Mouse (Mus musculus) hindbrain, embryonic 12.5 days (tissue): ENCODE measurements around the gene Slc16a6. TPM values are rescaled to one million over a fixed set of nuclear protein-coding genes. Genes with fewer than 3 reads are reported as not detected.

Experiments used
- ATAC-seq: fragments of 200-750 bp; cut with Nextera tagmentation; 2 replicates; pipeline ENCODE4 v1.8.0; 2017; ENCODE audit warnings: moderate TSS enrichment; ENCODE audit not compliant: low FRiP score
- H3K27ac ChIP-seq: fragments of 300-500 bp; sonication (generic); 2 replicates; pipeline ENCODE4 v1.5.1; 2016; ENCODE audit warnings: mild to moderate bottlenecking
- H3K27me3 ChIP-seq: fragments of 300-500 bp; sonication (generic); 2 replicates; pipeline ENCODE4 v1.6.1; 2016; ENCODE audit warnings: mild to moderate bottlenecking
- H3K36me3 ChIP-seq: fragments of 300-500 bp; sonication (generic); 2 replicates; pipeline ENCODE4 v1.6.1; 2016; ENCODE audit warnings: mild to moderate bottlenecking
- H3K4me1 ChIP-seq: fragments of 300-500 bp; sonication (generic); 2 replicates; pipeline ENCODE4 v1.6.1; 2016
- H3K4me2 ChIP-seq: fragments of 300-500 bp; sonication (generic); replicated peaks from 2 replicates; pipeline ENCODE4 v1.6.1; 2016; ENCODE audit warnings: mild to moderate bottlenecking
- H3K4me3 ChIP-seq: fragments of 300-500 bp; sonication (generic); 2 replicates; pipeline ENCODE4 v1.5.1; 2016; ENCODE audit warnings: mild to moderate bottlenecking
- H3K9ac ChIP-seq: fragments of 300-500 bp; sonication (generic); 2 replicates; pipeline ENCODE4 v1.6.1; 2016; ENCODE audit warnings: mild to moderate bottlenecking, moderate library complexity
- H3K9me3 ChIP-seq: fragments of 300-500 bp; sonication (generic); replicated peaks from 2 replicates; pipeline ENCODE4 v1.6.1; 2016; ENCODE audit warnings: mild to moderate bottlenecking
- WGBS: fragments of 180-500 bp; shearing (Covaris S2); methylation state at CpG from one replicate; pipeline ENCODE4 v1.1.7; 2016; 5-methylcytosine and 5-hydroxymethylcytosine counted together
- microRNA-seq: library from miRNA; unstranded; fragments of <30 nt; microRNA quantifications from one replicate; pipeline ENCODE4, GENCODE M21; 2017
- polyA plus RNA-seq: library from polyadenylated mRNA; unstranded; fragments of >200 nt; fragmentation: Nextera tagmentation; extraction: Ambion mirVana; gene quantifications from 2 replicates; pipeline ENCODE4 v1.2.1, GENCODE M21; 2016

Gene Slc16a6
- polyA plus RNA-seq, 1 experiment from 2014 or later, result 4.0 TPM

DNA sequence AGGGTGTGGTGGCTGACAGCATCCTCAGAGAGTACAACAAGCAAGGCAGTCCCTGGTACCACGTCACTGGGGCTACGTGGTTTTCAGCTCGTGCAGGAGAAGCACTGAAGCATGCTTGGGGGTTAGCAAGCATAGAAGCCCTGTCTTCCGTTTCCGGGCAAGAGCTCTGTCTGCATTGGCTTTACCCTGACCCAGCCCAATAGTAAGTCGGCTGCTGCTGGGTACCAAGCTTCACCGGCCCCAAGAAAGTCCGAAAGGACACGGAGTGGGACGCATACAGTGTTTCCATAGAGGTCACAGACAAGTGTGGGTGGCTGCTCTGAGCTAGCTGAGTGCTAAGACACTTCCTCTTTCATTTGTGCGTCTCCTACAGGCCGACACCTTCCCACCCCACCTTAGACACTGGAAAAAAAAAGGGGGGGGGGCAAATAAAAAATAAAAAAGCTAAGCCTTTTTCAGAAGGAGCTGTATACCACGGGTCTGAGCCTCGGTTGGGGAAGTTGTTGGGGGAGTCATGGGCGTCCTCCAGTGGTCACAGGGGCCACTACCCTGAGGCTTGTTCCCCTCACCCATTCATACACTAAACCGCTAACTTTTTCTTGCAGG, 53.3 kb downstream of the Slc16a6 start:
- Histone ChIP-seq H3K27ac (no peak overlapping the region), H3K4me2 (no peak overlapping the region), H3K4me3 (no peak overlapping the region), H3K4me1 (no peaks in the 10 kb centered on the region), H3K27me3 (0 out of 2 replicates have a peak, but pooled peaks cover 3% of the 10 kb centered on the region), H3K9ac (no peak overlapping the region), H3K9me3 (0 out of 2 replicates have a peak, but pooled peaks cover 3% of the 10 kb centered on the region), H3K36me3 (no peaks in the 10 kb centered on the region)
- WGBS, result 55% methylated on average over 16 of the region's 16 CpGs
- ATAC-seq, result no peak

DNA sequence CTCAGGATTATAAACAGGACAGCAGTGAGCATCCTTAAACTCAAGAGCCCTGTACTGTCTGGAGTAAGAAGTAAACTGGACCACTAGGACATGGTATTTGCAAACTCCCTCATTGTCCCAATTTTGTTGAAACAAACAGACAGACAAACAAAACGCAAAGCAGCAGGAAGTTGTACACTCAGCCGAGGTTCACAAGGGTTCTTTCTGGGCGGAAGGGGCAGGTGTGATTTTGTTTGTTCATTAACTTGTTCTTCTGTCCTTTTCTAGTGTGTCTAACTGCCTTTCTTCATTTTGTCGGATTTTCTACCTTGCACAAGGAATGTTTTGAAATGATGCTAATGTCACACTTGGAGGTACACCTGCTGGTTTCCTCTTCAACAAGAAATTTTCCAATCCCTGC, 53.9 kb downstream of the Slc16a6 start:
- Histone ChIP-seq H3K4me1 (no peaks in the 10 kb centered on the region), H3K27ac (no peak overlapping the region), H3K9me3 (0 out of 2 replicates have a peak, but pooled peaks cover 3% of the 10 kb centered on the region), H3K4me2 (no peak overlapping the region), H3K36me3 (no peaks in the 10 kb centered on the region), H3K4me3 (no peak overlapping the region), H3K9ac (no peak overlapping the region), H3K27me3 (0 out of 2 replicates have a peak, but pooled peaks cover 3% of the 10 kb centered on the region)
- 47% methylated on average over 4 of the region's 4 CpGs for WGBS
- ATAC-seq, result no peak

DNA sequence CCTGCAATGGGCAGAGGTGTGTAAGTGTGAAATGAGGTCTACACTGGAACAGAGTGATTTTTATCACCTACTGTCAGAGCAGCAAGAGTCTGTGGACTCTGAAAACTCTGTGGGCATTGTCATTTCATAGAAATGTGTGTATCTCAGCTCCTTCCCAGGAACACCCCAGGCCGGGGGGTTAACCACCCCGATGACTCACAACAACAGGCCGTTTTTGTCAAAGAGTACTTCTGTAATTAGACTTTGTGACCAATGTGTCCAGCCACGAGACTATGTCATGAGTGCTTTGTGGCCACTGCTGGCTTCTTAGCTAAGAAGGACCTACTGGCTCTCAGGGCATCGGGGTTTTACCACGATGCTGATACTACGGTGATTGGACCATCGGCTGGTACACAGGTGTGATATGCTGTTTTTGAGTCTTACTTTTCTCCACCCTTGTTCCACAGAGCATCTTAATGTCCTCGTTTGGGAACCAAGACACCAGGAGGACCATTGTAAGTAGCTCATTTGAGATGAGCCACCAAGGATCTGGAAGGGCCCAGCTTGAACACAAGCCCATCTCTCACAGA, 55.8 kb downstream of the Slc16a6 start:
- Histone ChIP-seq H3K9ac (no peak overlapping the region), H3K36me3 (no peaks in the 10 kb centered on the region), H3K4me2 (no peak overlapping the region), H3K27me3 (0 out of 2 replicates have a peak, but pooled peaks cover 3% of the 10 kb centered on the region), H3K4me1 (no peaks in the 10 kb centered on the region), H3K4me3 (no peak overlapping the region), H3K9me3 (0 out of 2 replicates have a peak, but pooled peaks cover 3% of the 10 kb centered on the region), H3K27ac (no peak overlapping the region)
- no peak for ATAC-seq
- 89% methylated on average over 9 of the region's 9 CpGs for WGBS

DNA sequence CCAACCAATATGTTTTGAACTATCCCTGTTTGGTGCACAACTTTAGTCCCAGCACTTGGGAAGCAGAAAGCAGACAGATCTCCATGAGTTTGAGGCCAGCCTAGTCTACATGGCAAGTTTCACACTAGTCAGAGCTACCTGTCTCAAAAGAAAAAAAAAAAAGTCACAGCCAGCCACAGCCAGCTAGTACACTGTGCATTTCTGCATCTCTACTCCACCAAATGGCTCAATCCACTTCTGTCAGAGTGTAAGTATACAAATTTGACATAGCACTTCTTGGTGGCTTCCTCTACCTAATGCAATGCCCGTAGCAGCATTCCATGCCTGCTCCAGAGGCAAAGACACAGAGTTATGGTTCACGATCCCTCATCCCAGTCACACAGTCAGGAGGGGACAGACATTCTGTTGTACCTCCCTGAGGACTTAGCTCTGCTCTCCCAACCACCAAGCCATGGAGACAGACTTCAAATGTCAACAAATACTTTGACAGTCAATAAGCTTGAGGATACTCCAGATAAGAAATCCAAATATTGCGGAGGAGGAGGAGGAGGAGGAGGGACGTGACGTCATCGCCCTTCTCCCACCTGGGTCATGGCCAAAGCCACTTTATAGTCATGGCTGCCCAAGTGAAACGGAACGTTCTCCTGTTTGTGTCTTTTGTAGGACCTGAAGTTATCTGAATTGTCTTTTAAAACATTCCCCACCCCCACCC, 56.5 kb downstream of the Slc16a6 start:
- no peak for ATAC-seq
- no peak overlapping the region for H3K9ac ChIP-seq
- H3K36me3 ChIP-seq, result no peaks in the 10 kb centered on the region
- 0 out of 2 replicates have a peak, but pooled peaks cover 3% of the 10 kb centered on the region for H3K27me3 ChIP-seq
- 88% methylated on average over 8 of the region's 8 CpGs for WGBS
- no peak overlapping the region for H3K27ac ChIP-seq
- H3K9me3 ChIP-seq, result no peaks in the 10 kb centered on the region
- no peaks in the 10 kb centered on the region for H3K4me1 ChIP-seq
- no peak overlapping the region for H3K4me2 ChIP-seq
- no peak overlapping the region for H3K4me3 ChIP-seq

DNA sequence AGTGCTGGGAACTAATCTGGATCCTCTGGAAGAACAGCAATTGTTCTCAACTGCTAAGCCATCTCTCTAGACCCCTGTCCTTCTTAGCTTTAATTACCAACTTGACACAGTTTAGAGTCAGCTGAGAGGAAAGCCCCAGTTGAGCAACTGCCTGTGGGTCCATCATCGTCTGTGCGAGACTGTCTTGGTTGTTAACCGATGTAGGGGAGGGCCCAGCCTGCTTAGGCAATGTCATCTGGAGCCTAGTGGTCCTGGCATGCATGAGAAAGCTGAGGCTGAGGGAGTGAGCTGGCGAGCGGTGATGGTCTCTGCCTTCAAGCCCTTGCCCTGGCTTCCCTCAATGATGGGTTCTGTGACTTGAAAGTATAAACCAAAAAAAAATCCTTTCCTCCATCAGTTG, 58.6 kb downstream of the Slc16a6 start:
- no peaks in the 10 kb centered on the region for H3K36me3 ChIP-seq
- no peaks in the 10 kb centered on the region for H3K27me3 ChIP-seq
- no peak overlapping the region for H3K9ac ChIP-seq
- ATAC-seq, result no peak
- H3K4me1 ChIP-seq, result no peaks in the 10 kb centered on the region
- no peaks in the 10 kb centered on the region for H3K9me3 ChIP-seq
- H3K4me2 ChIP-seq, result no peak overlapping the region
- 89% methylated on average over 5 of the region's 5 CpGs for WGBS
- no peak overlapping the region for H3K27ac ChIP-seq
- no peak overlapping the region for H3K4me3 ChIP-seq

DNA sequence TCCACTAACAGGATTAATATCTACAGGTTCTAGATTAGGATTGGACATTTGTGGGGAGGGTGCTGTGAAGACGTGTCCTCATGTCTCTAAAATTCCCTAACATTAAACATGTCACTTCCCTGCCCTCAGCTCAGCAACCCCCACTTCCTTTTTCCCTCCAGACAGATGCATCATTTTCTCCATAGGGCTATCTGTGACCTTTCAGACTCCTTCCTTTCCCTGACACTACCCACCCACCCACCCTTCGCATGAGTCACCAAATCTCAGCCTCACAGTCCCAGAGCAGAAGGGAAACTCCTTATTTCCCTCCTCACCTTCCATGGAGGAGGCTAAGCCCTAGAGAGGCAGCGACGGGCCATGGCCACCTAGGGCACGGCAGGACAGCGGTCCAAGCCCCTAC, 59.8 kb downstream of the Slc16a6 start, which contains the start of gene 9930022D16Rik:
Gene 9930022D16Rik (plus strand): TSS at position 301 of the 400 bp plus-strand sequence.
- Histone ChIP-seq H3K9ac (no peak within 1 kb of the TSS), H3K36me3 (no peaks in the 10 kb centered on the region), H3K4me1 (no peaks in the 10 kb centered on the region), H3K4me2 (no peak within 1 kb of the TSS), H3K27me3 (no peaks in the 10 kb centered on the region), H3K4me3 (no peak within 1 kb of the TSS), H3K27ac (no peak within 1 kb of the TSS), H3K9me3 (no peaks in the 10 kb centered on the region)
- 92% methylated on average over 6 of the region's 6 CpGs for WGBS
- no peak for ATAC-seq

DNA sequence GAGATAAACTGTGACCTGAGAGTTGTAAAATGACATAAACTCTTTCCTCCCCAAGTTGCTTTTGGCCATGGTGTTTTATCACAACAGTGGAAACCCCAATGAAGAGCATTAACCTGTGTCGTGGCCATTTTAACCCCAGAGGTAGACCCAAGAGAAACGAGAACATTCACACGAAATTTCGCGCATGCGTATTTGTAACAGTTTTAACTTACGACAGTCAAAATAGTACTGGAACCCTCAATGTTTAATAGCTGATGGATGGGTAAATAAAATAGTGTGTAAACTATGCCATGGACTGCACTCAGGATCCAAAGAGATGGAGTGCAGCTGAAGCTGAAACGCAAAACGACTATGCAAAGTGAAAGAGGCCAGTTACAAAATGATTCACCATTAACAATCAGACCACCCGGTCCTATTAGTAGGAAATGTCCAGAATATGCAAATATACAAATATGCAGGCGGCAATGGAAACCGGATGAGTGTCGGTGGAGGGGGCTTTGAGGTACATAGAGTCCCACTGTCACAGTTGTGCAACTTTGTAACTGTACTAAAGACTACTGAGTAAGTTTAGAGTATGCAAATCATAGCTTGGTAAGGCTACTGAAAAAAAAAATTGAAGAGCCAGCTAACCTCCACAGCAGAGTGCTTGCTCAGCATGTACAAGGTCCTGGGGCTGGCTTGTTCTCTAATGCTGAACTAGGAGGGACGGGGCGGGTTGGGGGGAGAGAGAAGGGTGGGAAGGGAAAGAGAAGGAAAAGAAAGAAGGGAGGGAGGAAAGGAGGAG, 63.0 kb downstream of the Slc16a6 start:
- no peak overlapping the region for H3K4me2 ChIP-seq
- WGBS, result 89% methylated on average over 15 of the region's 15 CpGs
- ATAC-seq, result no peak

DNA sequence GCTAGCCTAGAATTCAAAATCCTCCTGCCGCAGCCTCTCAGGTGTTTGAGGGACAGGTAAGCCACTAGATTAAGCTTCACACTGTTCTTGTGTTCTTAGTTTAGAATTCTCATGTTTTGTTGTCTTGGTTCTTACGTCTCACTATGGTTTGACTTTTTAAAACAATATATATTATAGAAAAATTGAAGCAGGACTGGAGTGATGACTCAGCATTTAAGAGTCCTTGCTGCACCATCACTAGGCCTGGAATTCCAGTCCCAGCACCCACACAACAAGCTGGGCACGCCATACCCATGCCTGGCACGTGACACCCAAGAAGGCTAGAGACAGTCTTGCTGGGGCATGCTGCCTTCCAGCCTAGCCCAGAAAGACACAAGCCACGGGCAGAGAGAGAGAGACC, 67.0 kb downstream of the Slc16a6 start:
- WGBS, result 93% methylated on average over 5 of the region's 5 CpGs
- H3K9ac ChIP-seq, result no peak overlapping the region
- no peak overlapping the region for H3K27ac ChIP-seq
- H3K4me1 ChIP-seq, result no peaks in the 10 kb centered on the region
- no peaks in the 10 kb centered on the region for H3K36me3 ChIP-seq
- no peak overlapping the region for H3K4me3 ChIP-seq
- no peak overlapping the region for H3K4me2 ChIP-seq
- no peaks in the 10 kb centered on the region for H3K27me3 ChIP-seq
- no peak for ATAC-seq
- no peaks in the 10 kb centered on the region for H3K9me3 ChIP-seq

More for the DNA sequence above, 63.0 kb downstream of the Slc16a6 start:
- no peaks in the 10 kb centered on the region for H3K4me1 ChIP-seq
- H3K9ac ChIP-seq, result no peak overlapping the region
- H3K4me3 ChIP-seq, result no peak overlapping the region
- no peaks in the 10 kb centered on the region for H3K27me3 ChIP-seq
- H3K9me3 ChIP-seq, result no peaks in the 10 kb centered on the region
- no peak overlapping the region for H3K27ac ChIP-seq
- no peaks in the 10 kb centered on the region for H3K36me3 ChIP-seq

Small RNA genes lying within 50 kb of the gene (microRNA-seq; reads per million reads assigned to microRNA genes)
- gene Gm25540, result not detected

Other genes with a start within 250 kb of the Slc16a6 start
- 3.3 and 4.5 TPM in 2 replicates for gene Rgs9, start 175.5 kb downstream of the Slc16a6 start, polyA plus RNA-seq
- 21.9 and 22.9 TPM in 2 replicates for gene Gna13, start 110.8 kb downstream of the Slc16a6 start, polyA plus RNA-seq
- gene 9930022D16Rik, start 59.7 kb downstream of the Slc16a6 start, polyA plus RNA-seq, result not detected in 2 replicates
- 44.1 and 45.7 TPM in 2 replicates for gene Amz2, start 47.7 kb downstream of the Slc16a6 start, polyA plus RNA-seq
- 4.7 and 5.9 TPM in 2 replicates for gene Arsg, start 224 bp downstream of the Slc16a6 start, polyA plus RNA-seq
- 25.1 and 27.5 TPM in 2 replicates for gene Wipi1, start 138.4 kb upstream of the Slc16a6 start, polyA plus RNA-seq
- gene Prkar1a, start 175.8 kb upstream of the Slc16a6 start, polyA plus RNA-seq, result 450 and 504 TPM in 2 replicates
- 2.7 and 4.8 TPM in 2 replicates for gene Fam20a, start 248.7 kb upstream of the Slc16a6 start, polyA plus RNA-seq